Mouse (Mus musculus): ENCODE results near the gene Rpl19. TPM values are rescaled to one million over a fixed set of nuclear protein-coding genes. Genes with fewer than 3 reads are reported as not detected.

Gene Rpl19
- polyA plus RNA-seq, 1 experiment = 901 TPM

- peak; percentile 28; the same call in 1 of the 2 replicates for TF ChIP-seq POLR2A (IDR thresholded peaks at IDR 0.05; ENCODE audit: extremely low read depth, insufficient read depth, low read length)
- TF ChIP-seq CTCF (IDR thresholded peaks at IDR 0.05; ENCODE audit: extremely low read depth, insufficient read depth, low read length) = no peak
- Histone ChIP-seq H3K27ac (ENCODE audit: insufficient read depth, low read length) (peak overlapping the region; percentile 81), H3K4me3 (ENCODE audit: insufficient read depth, low read length) (no peak overlapping the region), H3K4me1 (ENCODE audit: control insufficient read depth, insufficient read depth, low read length) (peaks cover 12% of the 10 kb centered on the region)
Measured at GRCm38 (mm10) chr11:98060104-98060692, 33.7 kb downstream of the Rpl19 start.

GRCm38 (mm10) chr11:98061441-98061840 lies 34.9 kb downstream of the Rpl19 start:
- H3K27ac ChIP-seq (ENCODE audit: insufficient read depth, low read length) = no peak overlapping the region
- no peak overlapping the region for H3K4me3 ChIP-seq (ENCODE audit: insufficient read depth, low read length)
- H3K4me1 ChIP-seq (ENCODE audit: control insufficient read depth, insufficient read depth, low read length) = peaks cover 12% of the 10 kb centered on the region
- TF ChIP-seq CTCF (IDR thresholded peaks at IDR 0.05; ENCODE audit: extremely low read depth, insufficient read depth, low read length) (no peak), POLR2A (IDR thresholded peaks at IDR 0.05; ENCODE audit: extremely low read depth, insufficient read depth, low read length) (no peak)

- no peak overlapping the region for H3K4me3 ChIP-seq (ENCODE audit: insufficient read depth, low read length)
- TF ChIP-seq POLR2A (IDR thresholded peaks at IDR 0.05; ENCODE audit: extremely low read depth, insufficient read depth, low read length) (no peak), CTCF (IDR thresholded peaks at IDR 0.05; ENCODE audit: extremely low read depth, insufficient read depth, low read length) (no peak)
- H3K4me1 ChIP-seq (ENCODE audit: control insufficient read depth, insufficient read depth, low read length) = peaks cover 12% of the 10 kb centered on the region
- no peak overlapping the region for H3K27ac ChIP-seq (ENCODE audit: insufficient read depth, low read length)
Measured at GRCm38 (mm10) chr11:98061904-98062562, 35.5 kb downstream of the Rpl19 start.

- no peak overlapping the region for H3K4me3 ChIP-seq (ENCODE audit: insufficient read depth, low read length)
- H3K4me1 ChIP-seq (ENCODE audit: control insufficient read depth, insufficient read depth, low read length) = peaks cover 2% of the 10 kb centered on the region; the same call in 1 of the 2 replicates
- TF ChIP-seq POLR2A (IDR thresholded peaks at IDR 0.05; ENCODE audit: extremely low read depth, insufficient read depth, low read length) = no peak
- no peak overlapping the region for H3K27ac ChIP-seq (ENCODE audit: insufficient read depth, low read length)
Measured at GRCm38 (mm10) chr11:98066201-98066600, 39.7 kb downstream of the Rpl19 start.

GRCm38 (mm10) chr11:98067255-98067654 lies 40.7 kb downstream of the Rpl19 start:
- TF ChIP-seq POLR2A (IDR thresholded peaks at IDR 0.05; ENCODE audit: extremely low read depth, insufficient read depth, low read length) = no peak
- TF ChIP-seq CTCF (IDR thresholded peaks at IDR 0.05; ENCODE audit: extremely low read depth, insufficient read depth, low read length) = no peak
- H3K4me1 ChIP-seq (ENCODE audit: control insufficient read depth, insufficient read depth, low read length) = peaks cover 1% of the 10 kb centered on the region; the same call in 1 of the 2 replicates

GRCm38 (mm10) chr11:98073442-98073841 lies 46.9 kb downstream of the Rpl19 start:
- TF ChIP-seq CTCF (IDR thresholded peaks at IDR 0.05; ENCODE audit: extremely low read depth, insufficient read depth, low read length) (no peak), POLR2A (IDR thresholded peaks at IDR 0.05; ENCODE audit: extremely low read depth, insufficient read depth, low read length) (no peak)
- Histone ChIP-seq H3K27ac (ENCODE audit: insufficient read depth, low read length) (no peak overlapping the region), H3K4me1 (ENCODE audit: control insufficient read depth, insufficient read depth, low read length) (no peaks in the 10 kb centered on the region), H3K4me3 (ENCODE audit: insufficient read depth, low read length) (no peak overlapping the region)

More at GRCm38 (mm10) chr11:98067255-98067654, 40.7 kb downstream of the Rpl19 start:
- no peak overlapping the region for H3K4me3 ChIP-seq (ENCODE audit: insufficient read depth, low read length)
- H3K27ac ChIP-seq (ENCODE audit: insufficient read depth, low read length) = no peak overlapping the region

GRCm38 (mm10) chr11:98075195-98075808 lies 48.8 kb downstream of the Rpl19 start:
- Histone ChIP-seq H3K4me1 (ENCODE audit: control insufficient read depth, insufficient read depth, low read length) (no peaks in the 10 kb centered on the region), H3K4me3 (ENCODE audit: insufficient read depth, low read length) (no peak overlapping the region), H3K27ac (ENCODE audit: insufficient read depth, low read length) (no peak overlapping the region)
- TF ChIP-seq CTCF (IDR thresholded peaks at IDR 0.05; ENCODE audit: extremely low read depth, insufficient read depth, low read length) (peak; percentile 87), POLR2A (IDR thresholded peaks at IDR 0.05; ENCODE audit: extremely low read depth, insufficient read depth, low read length) (no peak)

GRCm38 (mm10) chr11:98077086-98077485 lies 50.6 kb downstream of the Rpl19 start:
- TF ChIP-seq POLR2A (IDR thresholded peaks at IDR 0.05; ENCODE audit: extremely low read depth, insufficient read depth, low read length) = no peak
- TF ChIP-seq CTCF (IDR thresholded peaks at IDR 0.05; ENCODE audit: extremely low read depth, insufficient read depth, low read length) = no peak
- Histone ChIP-seq H3K4me1 (ENCODE audit: control insufficient read depth, insufficient read depth, low read length) (no peaks in the 10 kb centered on the region), H3K27ac (ENCODE audit: insufficient read depth, low read length) (no peak overlapping the region), H3K4me3 (ENCODE audit: insufficient read depth, low read length) (no peak overlapping the region)

Other genes starting within 250 kb of the Rpl19 start
- 287 and 301 TPM in 2 replicates for gene Rpl23, start 244.3 kb upstream of the Rpl19 start, polyA plus RNA-seq (2012; rRNA removed)
- 130 and 132 TPM in 2 replicates for gene Lasp1, start 227.7 kb upstream of the Rpl19 start, polyA plus RNA-seq (2012; rRNA removed)
- 122 and 130 TPM in 2 replicates for gene B230217C12Rik, start 185.9 kb upstream of the Rpl19 start, polyA plus RNA-seq (2012; rRNA removed)
- gene Fbxo47, start 142.6 kb upstream of the Rpl19 start, polyA plus RNA-seq (2012; rRNA removed) = 1.3 and 1.6 TPM in 2 replicates
- 28.6 and 29.2 TPM in 2 replicates for gene Plxdc1, start 40.3 kb upstream of the Rpl19 start, polyA plus RNA-seq (2012; rRNA removed)
- 2.2 and 2.6 TPM in 2 replicates for gene Arl5c, start 30.5 kb upstream of the Rpl19 start, polyA plus RNA-seq (2012; rRNA removed)
- gene Cacnb1, start 3.7 kb upstream of the Rpl19 start, polyA plus RNA-seq (2012; rRNA removed) = 114 and 117 TPM in 2 replicates
- gene Stac2, start 26.8 kb downstream of the Rpl19 start, polyA plus RNA-seq (2012; rRNA removed) = 49.7 and 51.6 TPM in 2 replicates
- 25.0 and 25.6 TPM in 2 replicates for gene Fbxl20, start 123.7 kb downstream of the Rpl19 start, polyA plus RNA-seq (2012; rRNA removed)
- gene Med1, start 166.6 kb downstream of the Rpl19 start, polyA plus RNA-seq (2012; rRNA removed) = 21.7 and 23.3 TPM in 2 replicates
- gene Cdk12, start 176.3 kb downstream of the Rpl19 start, polyA plus RNA-seq (2012; rRNA removed) = 18.1 and 18.6 TPM in 2 replicates